Comparison of ENCODE assay signal across 8 mouse cellular contexts in genomic region chr13:54758756-54759470, GRCm38 (mm10). TPM values are rescaled to one million over a fixed set of nuclear protein-coding genes. Genes with fewer than 3 reads are reported as not detected.
DNase-seq lines count a peak whose midpoint lies in the region; ATAC-seq and TF ChIP-seq lines count a peak whose summit lies in the region.

No protein-coding gene starts in this region.

- 1% methylated on average over 29 of the region's 29 CpGs for WGBS in neural tube, embryonic 11.5 days
- WGBS in limb, embryonic 13.5 days = 1% methylated on average over 29 of the region's 29 CpGs
- 5% methylated on average over 29 of the region's 29 CpGs for WGBS in small intestine, adult 2 months
- 11% methylated on average over 29 of the region's 29 CpGs for WGBS in thymus, adult 2 months

- peak overlapping the region; percentile 79; the same call in 1 of the 2 replicates for H3K27ac ChIP-seq in neural tube, embryonic 11.5 days (ENCODE audit: low read depth, low read length)
- no peak overlapping the region for H3K27ac ChIP-seq in limb, embryonic 13.5 days
- no peak overlapping the region for H3K27ac ChIP-seq in small intestine, adult 2 months (ENCODE audit: insufficient read depth, low read depth, low read length)
- no peak overlapping the region for H3K27ac ChIP-seq in thymus, adult 2 months (ENCODE audit: control insufficient read depth, insufficient read depth, low read length)

- no peak for TF ChIP-seq POLR2A in small intestine, adult 2 months (IDR thresholded peaks at IDR 0.05; ENCODE audit: low read depth, low read length)
- no peak for TF ChIP-seq POLR2A in thymus, adult 2 months (IDR thresholded peaks at IDR 0.05; ENCODE audit: control insufficient read depth, extremely low read depth, insufficient read depth, low read length, poor library complexity)

- H3K9me3 ChIP-seq in neural tube, embryonic 11.5 days (ENCODE audit: control insufficient read depth, low read length) = no peaks in the 10 kb centered on the region
- no peaks in the 10 kb centered on the region for H3K9me3 ChIP-seq in limb, embryonic 13.5 days

- H3K9ac ChIP-seq in neural tube, embryonic 11.5 days (ENCODE audit: low read length) = peak overlapping the region; percentile 50
- no peak overlapping the region for H3K9ac ChIP-seq in limb, embryonic 13.5 days

- peak overlapping the region; percentile 32 for H3K4me3 ChIP-seq in neural tube, embryonic 11.5 days (ENCODE audit: low read depth, low read length)
- H3K4me3 ChIP-seq in limb, embryonic 13.5 days = peak overlapping the region; percentile 42
- H3K4me3 ChIP-seq in small intestine, adult 2 months (ENCODE audit: low read depth, low read length) = peak overlapping the region; percentile 59
- no peak overlapping the region for H3K4me3 ChIP-seq in thymus, adult 2 months (ENCODE audit: control insufficient read depth, insufficient read depth, low read length)

- TF ChIP-seq CTCF in small intestine, adult 2 months (IDR thresholded peaks at IDR 0.05; ENCODE audit: extremely low read depth, insufficient read length, insufficient replicate concordance, low read depth, low read length) = no peak
- no peak for TF ChIP-seq CTCF in thymus, adult 2 months (IDR thresholded peaks at IDR 0.05; ENCODE audit: borderline replicate concordance, control insufficient read depth, extremely low read depth, insufficient read depth, low read length, poor library complexity)

- H3K4me1 ChIP-seq in neural tube, embryonic 11.5 days (ENCODE audit: control insufficient read depth, insufficient read depth, low read length) = peaks cover 21% of the 10 kb centered on the region
- H3K4me1 ChIP-seq in limb, embryonic 13.5 days = peaks cover 13% of the 10 kb centered on the region; the same call in 1 of the 2 replicates
- peaks cover 8% of the 10 kb centered on the region; the same call in 1 of the 2 replicates for H3K4me1 ChIP-seq in small intestine, adult 2 months (ENCODE audit: control insufficient read depth, insufficient read depth, insufficient read length, low read length)
- peaks cover 6% of the 10 kb centered on the region for H3K4me1 ChIP-seq in thymus, adult 2 months (replicated peaks; ENCODE audit: control insufficient read depth, insufficient read depth, low read length)

- H3K36me3 ChIP-seq in neural tube, embryonic 11.5 days (ENCODE audit: control insufficient read depth, insufficient read depth, low read length) = no peaks in the 10 kb centered on the region
- H3K36me3 ChIP-seq in limb, embryonic 13.5 days = no peaks in the 10 kb centered on the region
- H3K36me3 ChIP-seq in small intestine, adult 2 months (ENCODE audit: control insufficient read depth, insufficient read depth, low read length) = no peaks in the 10 kb centered on the region
- no peaks in the 10 kb centered on the region for H3K36me3 ChIP-seq in thymus, adult 2 months (ENCODE audit: control insufficient read depth, insufficient read depth, low read length)

- ATAC-seq in neural tube, embryonic 11.5 days (ENCODE audit: insufficient read depth, low FRiP score, low TSS enrichment) = no peak
- ATAC-seq in limb, embryonic 13.5 days (ENCODE audit: low FRiP score, low read depth) = no peak

- peak; percentile 75 for DNase-seq in cerebellum, adult 11-12 months
- DNase-seq in cerebellum, postnatal 4 days (ENCODE audit: low spot score in 2 of 2) = no peak
- DNase-seq in neural tube, embryonic 11.5 days (ENCODE audit: low spot score) = no peak
- DNase-seq in neural tube, embryonic 10.5 days (ENCODE audit: extremely low spot score, low spot score) = no peak
- no peak for DNase-seq in thymus, adult 2 months
- no peak for DNase-seq in urinary bladder, adult 18-20 months (ENCODE audit: low spot score in 2 of 2)

- peaks cover 11% of the 10 kb centered on the region for H3K27me3 ChIP-seq in neural tube, embryonic 11.5 days (ENCODE audit: control insufficient read depth, insufficient read depth, low read length)
- peaks cover 79% of the 10 kb centered on the region for H3K27me3 ChIP-seq in limb, embryonic 13.5 days
- no peaks in the 10 kb centered on the region for H3K27me3 ChIP-seq in small intestine, adult 2 months (ENCODE audit: control insufficient read depth, insufficient read depth, low read length)
- no peaks in the 10 kb centered on the region; the same call in 1 of the 2 replicates for H3K27me3 ChIP-seq in thymus, adult 2 months (ENCODE audit: control insufficient read depth, insufficient read depth, low read length)

- H3K4me2 ChIP-seq in neural tube, embryonic 11.5 days (ENCODE audit: low read depth) = peak overlapping the region; percentile 62
- H3K4me2 ChIP-seq in limb, embryonic 13.5 days (replicated peaks) = peak overlapping the region; percentile 70

RNA-seq across cellular contexts. Expression of gene Sncb, which starts 7.5 kb away (rescaled TPM):
- polyA plus RNA-seq in neural tube, embryonic 11.5 days (2014; fragmentation: Nextera tagmentation; extraction: Ambion mirVana) = 2.7 and 3.7 TPM in 2 replicates
- polyA plus RNA-seq in limb, embryonic 13.5 days (2015; fragmentation: Nextera tagmentation; extraction: Ambion mirVana) = not detected in 2 replicates
- 0.37 and 0.63 TPM in 2 replicates for polyA plus RNA-seq in small intestine, adult 2 months (2012; rRNA removed)
- polyA plus RNA-seq in thymus, adult 2 months (2012; rRNA removed) = 0.53 and 1.6 TPM in 2 replicates

RNA-seq across cellular contexts. Expression of gene Gprin1, which starts 9.2 kb away (rescaled TPM):
- 13.3 and 14.5 TPM in 2 replicates for polyA plus RNA-seq in neural tube, embryonic 11.5 days (2014; fragmentation: Nextera tagmentation; extraction: Ambion mirVana)
- polyA plus RNA-seq in limb, embryonic 13.5 days (2015; fragmentation: Nextera tagmentation; extraction: Ambion mirVana) = 0.15 and 0.20 TPM in 2 replicates
- polyA plus RNA-seq in small intestine, adult 2 months (2012; rRNA removed) = 0.14 and 0.18 TPM in 2 replicates
- polyA plus RNA-seq in thymus, adult 2 months (2012; rRNA removed) = 0.18 and 0.19 TPM in 2 replicates

RNA-seq across cellular contexts. Expression of gene Eif4e1b, which starts 24.9 kb away (rescaled TPM):
- polyA plus RNA-seq in neural tube, embryonic 11.5 days (2014; fragmentation: Nextera tagmentation; extraction: Ambion mirVana) = not detected in 2 replicates
- polyA plus RNA-seq in limb, embryonic 13.5 days (2015; fragmentation: Nextera tagmentation; extraction: Ambion mirVana) = not detected in 2 replicates
- polyA plus RNA-seq in small intestine, adult 2 months (2012; rRNA removed) = not detected in 2 replicates
- polyA plus RNA-seq in thymus, adult 2 months (2012; rRNA removed) = not detected in 2 replicates

RNA-seq across cellular contexts. Expression of gene Tspan17, which starts 30.3 kb away (rescaled TPM):
- polyA plus RNA-seq in neural tube, embryonic 11.5 days (2014; fragmentation: Nextera tagmentation; extraction: Ambion mirVana) = 17.6 and 21.3 TPM in 2 replicates
- polyA plus RNA-seq in limb, embryonic 13.5 days (2015; fragmentation: Nextera tagmentation; extraction: Ambion mirVana) = 4.7 and 4.9 TPM in 2 replicates
- 4.9 and 16.0 TPM in 2 replicates for polyA plus RNA-seq in small intestine, adult 2 months (2012; rRNA removed)
- 6.3 and 6.4 TPM in 2 replicates for polyA plus RNA-seq in thymus, adult 2 months (2012; rRNA removed)

RNA-seq across cellular contexts. Expression of gene Cdhr2, which starts 57.7 kb away (rescaled TPM):
- 0.07 and 0.15 TPM in 2 replicates for polyA plus RNA-seq in neural tube, embryonic 11.5 days (2014; fragmentation: Nextera tagmentation; extraction: Ambion mirVana)
- 0.05 TPM in 2 replicates for polyA plus RNA-seq in limb, embryonic 13.5 days (2015; fragmentation: Nextera tagmentation; extraction: Ambion mirVana)
- 473 and 1,001 TPM in 2 replicates for polyA plus RNA-seq in small intestine, adult 2 months (2012; rRNA removed)
- polyA plus RNA-seq in thymus, adult 2 months (2012; rRNA removed) = 1.2 and 1.3 TPM in 2 replicates

Comparison
In these comparisons a context has a peak if more than half of its experiments do, and no peak if none do; other contexts are left out.
1. RNA of gene Gprin1, which starts 9.2 kb away (polyA plus RNA-seq): 13.3 to 14.5 TPM in neural tube, embryonic 11.5 days; 0.15 to 0.20 TPM in limb, embryonic 13.5 days, 0.18 to 0.19 TPM in thymus, adult 2 months and 0.14 to 0.18 TPM in small intestine, adult 2 months; every median in the first group is over 10 times any median in the second.